In genomic region chr8:123254099-123254885, GRCm38 (mm10) we compare ENCODE assay signal across 7 mouse cellular contexts. TPM values are rescaled to one million over a fixed set of nuclear protein-coding genes. Genes with fewer than 3 reads are reported as not detected.
DNase-seq lines count a peak whose midpoint lies in the region; ATAC-seq and TF ChIP-seq lines count a peak whose summit lies in the region.

Gene Zfp276, plus strand, starts transcription at chr8:123254195.
Gene Vps9d1, minus strand, starts transcription at chr8:123254348.

- peak; percentile 97 for ATAC-seq in intestine, embryonic 16.5 days
- ATAC-seq in midbrain, embryonic 12.5 days (ENCODE audit: low FRiP score, low read depth): peak; percentile 94

- no peaks in the 10 kb centered on the region for H3K27me3 ChIP-seq in intestine, embryonic 16.5 days (replicated peaks; ENCODE audit: control insufficient read depth, insufficient read depth, low read length)
- no peaks in the 10 kb centered on the region for H3K27me3 ChIP-seq in limb, embryonic 10.5 days (ENCODE audit: low read depth, poor library complexity, severe bottlenecking)
- no peaks in the 10 kb centered on the region for H3K27me3 ChIP-seq in midbrain, embryonic 12.5 days
- H3K27me3 ChIP-seq in small intestine, adult 2 months (ENCODE audit: control insufficient read depth, insufficient read depth, low read length): no peaks in the 10 kb centered on the region

- H3K4me3 ChIP-seq in intestine, embryonic 16.5 days (ENCODE audit: low read length): peak within 1 kb of the TSS; percentile 99
- H3K4me3 ChIP-seq in limb, embryonic 10.5 days: peak within 1 kb of the TSS; percentile 86
- H3K4me3 ChIP-seq in midbrain, embryonic 12.5 days: peak within 1 kb of the TSS; percentile 94
- H3K4me3 ChIP-seq in small intestine, adult 2 months (ENCODE audit: low read depth, low read length): peak within 1 kb of the TSS; percentile 97

- peak within 1 kb of the TSS; percentile 99 for H3K9ac ChIP-seq in intestine, embryonic 16.5 days (ENCODE audit: low read depth, low read length)
- H3K9ac ChIP-seq in midbrain, embryonic 12.5 days (replicated peaks): peak within 1 kb of the TSS; percentile 96

- WGBS in intestine, embryonic 16.5 days: under 1% methylated on average over 77 of the region's 99 CpGs
- under 1% methylated on average over 99 of the region's 99 CpGs for WGBS in limb, embryonic 10.5 days
- under 1% methylated on average over 93 of the region's 99 CpGs for WGBS in midbrain, embryonic 12.5 days
- WGBS in small intestine, adult 2 months: under 1% methylated on average over 91 of the region's 99 CpGs

- no peak; the same call in 1 of the 2 replicates for TF ChIP-seq POLR2A in small intestine, adult 2 months (IDR thresholded peaks at IDR 0.05; ENCODE audit: low read depth, low read length)

- no peaks in the 10 kb centered on the region for H3K9me3 ChIP-seq in intestine, embryonic 16.5 days (ENCODE audit: control insufficient read depth, low read length)
- H3K9me3 ChIP-seq in limb, embryonic 10.5 days (replicated peaks): no peaks in the 10 kb centered on the region
- no peaks in the 10 kb centered on the region for H3K9me3 ChIP-seq in midbrain, embryonic 12.5 days

- peak within 1 kb of the TSS; percentile 93 for H3K4me2 ChIP-seq in intestine, embryonic 16.5 days (ENCODE audit: low read depth, low read length)
- H3K4me2 ChIP-seq in midbrain, embryonic 12.5 days (replicated peaks): peak within 1 kb of the TSS; percentile 99

- no peak for TF ChIP-seq CTCF in small intestine, adult 2 months (IDR thresholded peaks at IDR 0.05; ENCODE audit: extremely low read depth, insufficient read length, insufficient replicate concordance, low read depth, low read length)

- peaks cover 20% of the 10 kb centered on the region for H3K4me1 ChIP-seq in intestine, embryonic 16.5 days (ENCODE audit: control insufficient read depth, insufficient read depth, low read length)
- peaks cover 34% of the 10 kb centered on the region for H3K4me1 ChIP-seq in limb, embryonic 10.5 days
- H3K4me1 ChIP-seq in midbrain, embryonic 12.5 days: peaks cover 26% of the 10 kb centered on the region
- peaks cover 9% of the 10 kb centered on the region for H3K4me1 ChIP-seq in small intestine, adult 2 months (ENCODE audit: control insufficient read depth, insufficient read depth, insufficient read length, low read length)

- H3K27ac ChIP-seq in intestine, embryonic 16.5 days (ENCODE audit: low read length): peak within 1 kb of the TSS; percentile 74
- H3K27ac ChIP-seq in limb, embryonic 10.5 days: peak within 1 kb of the TSS; percentile 92
- H3K27ac ChIP-seq in midbrain, embryonic 12.5 days (replicated peaks): peak within 1 kb of the TSS; percentile 87
- peak within 1 kb of the TSS; percentile 63 for H3K27ac ChIP-seq in small intestine, adult 2 months (ENCODE audit: insufficient read depth, low read depth, low read length)

- H3K36me3 ChIP-seq in intestine, embryonic 16.5 days (ENCODE audit: control insufficient read depth, insufficient read depth, low read length): peaks cover 18% of the 10 kb centered on the region
- peaks cover 65% of the 10 kb centered on the region for H3K36me3 ChIP-seq in limb, embryonic 10.5 days
- H3K36me3 ChIP-seq in midbrain, embryonic 12.5 days: peaks cover 56% of the 10 kb centered on the region
- peaks cover 36% of the 10 kb centered on the region for H3K36me3 ChIP-seq in small intestine, adult 2 months (ENCODE audit: control insufficient read depth, insufficient read depth, low read length)

- DNase-seq in adrenal gland, postnatal 10 days: peak; percentile 95
- peak; percentile 71 for DNase-seq in embryo, embryonic 11.5 days (ENCODE audit: low read depth, low spot score)
- peak; percentile 84 to 90 for DNase-seq in gastrocnemius, postnatal 4 days (ENCODE audit: low spot score in 2 of 2)
- peak; percentile 91 for DNase-seq in limb, embryonic 10.5 days (ENCODE audit: low spot score)

RNA-seq across cellular contexts. Expression of gene Zfp276, which starts in this region (rescaled TPM):
- 10 to 100 TPM; 17.0 to 21.3 TPM for total RNA-seq in adrenal gland, postnatal 10 days (2021)
- total RNA-seq in gastrocnemius, postnatal 4 days (2021): 10 to 100 TPM; 14.9 to 17.5 TPM
- 16.5 and 19.3 TPM in 2 replicates for polyA plus RNA-seq in intestine, embryonic 16.5 days (2015; fragmentation: Nextera tagmentation; extraction: Ambion mirVana)
- polyA plus RNA-seq in limb, embryonic 10.5 days (2016; fragmentation: Nextera tagmentation; extraction: Ambion mirVana): 23.9 and 27.9 TPM in 2 replicates
- 28.2 and 29.3 TPM in 2 replicates for polyA plus RNA-seq in midbrain, embryonic 12.5 days (2016; fragmentation: Nextera tagmentation; extraction: Ambion mirVana)
- polyA plus RNA-seq in small intestine, adult 2 months (2012; rRNA removed): 20.8 and 33.8 TPM in 2 replicates

RNA-seq across cellular contexts. Expression of gene Vps9d1, which starts in this region (rescaled TPM):
- 10 to 100 TPM; 23.1 to 26.7 TPM for total RNA-seq in adrenal gland, postnatal 10 days (2021)
- 10 to 100 TPM; 18.6 to 19.6 TPM for total RNA-seq in gastrocnemius, postnatal 4 days (2021)
- 16.3 and 19.3 TPM in 2 replicates for polyA plus RNA-seq in intestine, embryonic 16.5 days (2015; fragmentation: Nextera tagmentation; extraction: Ambion mirVana)
- polyA plus RNA-seq in limb, embryonic 10.5 days (2016; fragmentation: Nextera tagmentation; extraction: Ambion mirVana): 19.0 and 26.7 TPM in 2 replicates
- polyA plus RNA-seq in midbrain, embryonic 12.5 days (2016; fragmentation: Nextera tagmentation; extraction: Ambion mirVana): 39.3 and 43.7 TPM in 2 replicates
- polyA plus RNA-seq in small intestine, adult 2 months (2012; rRNA removed): 48.3 and 106 TPM in 2 replicates

Comparison
In these comparisons a context has a peak if more than half of its experiments do, and no peak if none do; other contexts are left out.
1. Peak in every context shown above with its lines: DNase-seq, ATAC-seq, H3K4me3 ChIP-seq and H3K27ac ChIP-seq.